Mouse (Mus musculus): Measurements from ENCODE around the gene Ggt6. TPM values are rescaled to one million over a fixed set of nuclear protein-coding genes. Genes with fewer than 3 reads are reported as not detected.

Ggt6 gene
- total RNA-seq, 2 experiments from 2014 or later, result 0.79 to 5.3 TPM

GRCm38 (mm10) chr11:72476074-72476625, 40.8 kb downstream of the Ggt6 start:
- no peak for DNase-seq

GRCm38 (mm10) chr11:72477182-72477581, 41.9 kb downstream of the Ggt6 start:
- no peak for DNase-seq

GRCm38 (mm10) chr11:72477653-72478052, 42.3 kb downstream of the Ggt6 start:
- DNase-seq, result no peak

- peak in 1 of 2 experiments; percentile 18 for DNase-seq
These were observed 42.9 kb downstream of the Ggt6 start for GRCm38 (mm10) chr11:72478228-72478627.

- no peak for DNase-seq
These were observed 44.2 kb downstream of the Ggt6 start for GRCm38 (mm10) chr11:72479499-72479898.

- DNase-seq, result no peak
These were observed 46.0 kb downstream of the Ggt6 start for GRCm38 (mm10) chr11:72481313-72481712.

- DNase-seq, result no peak
These were observed 46.6 kb downstream of the Ggt6 start for GRCm38 (mm10) chr11:72481952-72482351.

- no peak for DNase-seq
These were observed 49.2 kb downstream of the Ggt6 start for GRCm38 (mm10) chr11:72484549-72484948.

- DNase-seq, result no peak
These were observed 49.8 kb downstream of the Ggt6 start for GRCm38 (mm10) chr11:72485157-72485556.

GRCm38 (mm10) chr11:72485960-72486359, 50.6 kb downstream of the Ggt6 start:
- DNase-seq, result no peak

GRCm38 (mm10) chr11:72487171-72487570, 51.8 kb downstream of the Ggt6 start:
- DNase-seq, result no peak

- no peak for DNase-seq
These were observed 52.4 kb downstream of the Ggt6 start for GRCm38 (mm10) chr11:72487739-72488138.

Small RNA genes within 50 kb of the gene (microRNA-seq; reads per million reads assigned to microRNA genes)
- gene Mir6338, result not detected

Other genes with a start within 250 kb of the Ggt6 start
- gene Gm43951, start 228.7 kb upstream of the Ggt6 start, total RNA-seq (2021), result under 1 TPM; 0.46 to 0.60 TPM
- 1 to 10 TPM; 4.9 to 5.8 TPM for gene 4933427D14Rik, start 228.1 kb upstream of the Ggt6 start, total RNA-seq (2021)
- gene Txndc17, start 228.0 kb upstream of the Ggt6 start, total RNA-seq (2021), result 10 to 100 TPM; 71.8 to 74.2 TPM
- gene Med31, start 219.9 kb upstream of the Ggt6 start, total RNA-seq (2021), result 10 to 100 TPM; 13.0 to 13.5 TPM
- under 1 TPM; 0.07 to 0.17 TPM for gene Slc13a5, start 168.3 kb upstream of the Ggt6 start, total RNA-seq (2021)
- 10 to 100 TPM; 30.0 to 33.3 TPM for gene Xaf1, start 133.9 kb upstream of the Ggt6 start, total RNA-seq (2021)
- gene Fbxo39, start 121.1 kb upstream of the Ggt6 start, total RNA-seq (2021), result not detected
- gene Tekt1, start 73.1 kb upstream of the Ggt6 start, total RNA-seq (2021), result under 1 TPM; 0.26 to 0.40 TPM
- 1 to 10 TPM; 1.7 to 2.4 TPM for gene Smtnl2, start 23.8 kb upstream of the Ggt6 start, total RNA-seq (2021)
- 100 to 1,000 TPM in 1 of 2 experiments, 10 to 100 TPM in 1; 86.3 to 101 TPM for gene Mybbp1a, start 5.8 kb downstream of the Ggt6 start, total RNA-seq (2021)
- gene Spns2, start 54.4 kb downstream of the Ggt6 start, total RNA-seq (2021), result 1 to 10 TPM; 2.2 to 3.4 TPM
- gene Spns3, start 115.0 kb downstream of the Ggt6 start, total RNA-seq (2021), result under 1 TPM; 0.13 to 0.23 TPM
- 10 to 100 TPM; 42.6 to 48.7 TPM for gene Ube2g1, start 171.8 kb downstream of the Ggt6 start, total RNA-seq (2021)